Mouse (Mus musculus): ENCODE results near the gene Mark4. TPM values are rescaled to one million over a fixed set of nuclear protein-coding genes. Genes with fewer than 3 reads are reported as not detected.
A peak's percentile ranks its signal among the peaks of the same experiment; 100 is the strongest.

Mark4 gene
- total RNA-seq, 2 experiments from 2014 or later = 2.8 to 5.2 TPM

DNA sequence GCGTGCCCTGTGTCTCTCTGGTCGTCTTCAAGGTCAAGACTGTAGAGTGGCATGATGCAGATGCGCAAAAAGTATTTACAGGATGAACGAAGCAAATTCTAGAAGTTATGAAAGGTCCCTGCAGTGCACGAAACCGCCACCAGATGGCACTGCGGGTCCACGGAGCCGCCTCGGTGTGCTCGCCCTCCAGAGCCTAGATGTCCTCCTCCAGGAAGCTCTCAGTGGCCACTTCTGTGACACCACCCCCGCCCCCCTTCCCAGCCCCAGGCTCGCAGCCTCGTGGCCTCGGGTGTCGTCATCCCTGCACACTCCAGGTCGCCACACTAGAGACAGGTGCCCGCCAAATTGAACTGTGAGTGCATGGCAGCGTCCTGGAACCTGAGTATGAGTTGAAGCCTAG, 53.2 kb downstream of the Mark4 start:
- ATAC-seq (replicated peaks; ENCODE audit: low FRiP score, poor library complexity, severe bottlenecking) = peak; percentile 78

DNA sequence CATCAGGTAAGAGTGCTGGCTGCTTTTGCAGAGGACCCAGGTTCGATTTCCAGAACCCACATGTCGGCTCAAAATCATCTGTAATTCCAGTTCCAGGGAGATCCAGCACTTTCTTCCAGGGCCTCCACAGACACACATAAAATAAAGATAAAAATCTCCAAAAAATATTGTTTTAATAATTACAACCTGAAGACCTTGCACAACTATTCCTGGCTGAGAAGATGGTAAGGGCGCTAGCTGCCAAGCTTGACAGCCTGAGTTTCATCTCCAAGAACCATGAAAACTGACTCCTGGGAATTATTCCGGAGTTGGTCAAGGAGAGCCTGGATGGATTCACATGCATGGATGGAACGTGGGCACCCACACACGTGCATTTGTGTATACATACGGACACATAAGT, 54.1 kb downstream of the Mark4 start, which contains the start of gene Ckm:
TSS of gene Ckm (plus strand) at position 301 of the 400 bp plus-strand sequence.
- no peak for ATAC-seq (replicated peaks; ENCODE audit: low FRiP score, poor library complexity, severe bottlenecking)

DNA sequence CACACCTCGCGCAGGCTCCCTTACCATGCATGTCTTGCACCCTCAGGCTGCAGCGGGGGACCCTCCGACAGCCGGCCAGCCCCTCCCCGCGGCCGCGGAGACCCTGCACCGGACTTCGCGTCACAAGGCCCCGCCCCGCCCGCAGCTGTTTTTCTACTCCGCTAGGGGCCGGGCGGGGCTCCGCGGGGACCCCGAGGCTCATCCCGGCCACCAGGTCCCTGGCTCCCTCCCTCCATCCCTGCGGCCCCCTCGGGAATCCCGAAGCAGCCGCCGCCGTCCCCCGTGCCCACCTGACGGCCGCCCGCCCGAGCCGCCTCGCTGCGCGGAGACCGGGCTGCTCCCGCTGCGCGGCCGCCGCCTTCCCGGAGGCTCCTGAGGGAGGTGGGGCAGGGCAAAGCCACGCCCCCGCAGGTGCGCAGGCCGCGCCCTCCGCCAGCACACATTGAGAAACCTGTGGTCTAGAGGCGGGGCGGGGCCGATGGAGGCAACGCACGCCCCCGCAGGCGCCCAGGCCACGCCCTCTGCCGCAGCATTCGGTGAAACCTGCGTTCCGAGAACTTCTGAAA, 54.8 kb downstream of the Mark4 start, which contains the start of gene Klc3:
TSS of gene Klc3 (minus strand) at position 374 of the 566 bp plus-strand sequence.
- ATAC-seq (replicated peaks; ENCODE audit: low FRiP score, poor library complexity, severe bottlenecking) = no peak

DNA sequence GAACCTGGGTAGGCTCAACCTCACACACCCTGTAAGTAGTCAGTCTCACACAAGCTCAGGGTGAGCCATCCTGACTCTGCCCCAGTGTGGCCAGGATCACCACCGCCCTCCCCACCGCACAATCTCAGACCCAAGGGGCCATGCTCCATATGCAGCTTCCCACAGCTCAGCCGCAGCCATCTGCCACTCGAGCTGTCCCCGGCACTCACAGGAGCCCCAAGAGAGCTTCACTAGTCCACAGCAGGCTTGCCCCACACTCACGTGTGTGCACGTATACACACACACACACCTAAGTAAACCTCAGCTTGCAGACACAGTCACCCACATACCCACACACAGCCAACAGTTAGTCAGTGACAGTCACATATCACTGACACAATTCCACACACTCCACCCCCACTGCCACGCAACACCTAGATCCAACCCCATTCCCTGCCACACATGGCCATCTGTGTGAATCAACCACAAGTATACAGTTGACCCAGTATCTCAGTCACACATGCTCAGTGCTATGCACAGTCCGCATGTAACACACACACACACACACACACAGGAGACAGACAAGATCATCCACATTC, 56.0 kb downstream of the Mark4 start:
- no peak for ATAC-seq (replicated peaks; ENCODE audit: low FRiP score, poor library complexity, severe bottlenecking)

DNA sequence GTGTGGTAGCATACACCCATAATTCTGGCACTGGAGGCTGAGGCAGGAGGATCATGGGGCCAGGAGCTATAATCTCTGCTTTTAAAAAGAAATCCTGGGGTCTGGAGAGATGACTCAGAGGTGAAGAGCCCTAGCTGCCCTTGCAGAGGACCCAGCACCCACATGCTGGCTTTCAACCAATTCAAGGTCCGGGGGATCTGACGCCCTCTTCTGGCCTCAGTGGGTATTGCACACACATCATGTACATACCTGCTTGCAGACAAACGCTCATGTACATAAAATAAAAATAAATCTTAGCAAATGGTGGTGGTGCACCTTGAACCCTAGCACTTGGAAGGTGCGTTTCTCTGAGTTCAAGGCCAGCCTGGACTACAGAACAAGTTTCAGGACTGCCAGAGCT, 57.7 kb downstream of the Mark4 start:
- ATAC-seq (replicated peaks; ENCODE audit: low FRiP score, poor library complexity, severe bottlenecking) = no peak

DNA sequence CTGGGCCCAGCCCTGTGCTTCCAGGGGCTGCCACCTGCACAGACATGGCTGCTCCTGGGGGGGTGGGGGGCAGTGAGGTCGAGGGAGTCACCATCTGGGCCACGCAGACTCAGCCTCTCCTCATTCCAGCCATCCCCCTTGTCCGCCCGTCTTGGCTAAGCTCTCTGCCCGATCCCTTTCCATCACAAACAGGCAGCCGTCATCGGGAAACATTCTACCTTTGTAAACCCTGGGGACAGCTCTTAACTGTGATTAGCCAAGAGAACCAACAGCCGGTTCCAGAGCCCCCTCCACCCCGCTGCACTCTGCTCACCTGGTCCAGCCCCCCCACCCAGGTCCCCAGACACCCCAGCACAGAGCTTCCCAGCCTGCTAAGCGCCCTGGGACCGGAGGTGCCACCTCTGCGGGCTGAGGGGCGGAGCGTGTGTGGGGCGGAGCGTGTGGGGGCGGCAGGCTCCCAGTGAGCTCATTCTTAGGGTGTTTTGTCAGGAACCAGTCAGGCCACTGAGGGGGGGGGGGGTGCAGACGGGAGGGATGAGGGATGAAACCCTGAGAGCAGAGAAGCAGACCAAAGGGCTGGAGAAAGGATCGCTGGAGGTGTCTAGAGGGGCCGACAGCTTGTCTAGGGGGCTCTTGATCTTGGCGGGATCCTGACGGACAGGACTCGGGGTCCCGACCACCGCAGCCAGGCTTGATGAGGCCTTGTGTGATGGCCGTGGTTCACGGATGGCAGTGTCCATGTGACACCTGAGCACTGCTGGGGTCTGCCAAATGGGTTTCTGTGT, 58.9 kb downstream of the Mark4 start:
- ATAC-seq (replicated peaks; ENCODE audit: low FRiP score, poor library complexity, severe bottlenecking) = no peak

DNA sequence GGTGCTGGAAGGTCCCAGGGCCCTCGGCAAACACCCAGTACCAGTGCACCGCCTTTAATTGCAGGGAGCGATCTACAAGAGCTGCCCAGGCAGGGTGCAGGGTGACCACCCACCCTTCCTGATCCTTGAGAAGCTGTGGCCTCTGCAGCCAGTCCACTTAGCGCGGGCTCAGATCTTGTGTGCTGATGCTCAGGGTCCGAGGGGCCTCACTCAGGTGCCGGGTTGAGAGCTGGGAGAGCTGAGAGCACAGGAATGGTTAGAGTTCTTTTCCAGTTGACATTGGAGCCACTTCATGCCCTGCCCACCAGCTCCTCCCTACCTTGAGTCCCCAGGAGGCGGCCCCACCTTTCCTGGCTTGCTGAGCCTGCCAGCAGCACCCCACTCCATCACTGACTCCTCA, 64.1 kb downstream of the Mark4 start:
- no peak for ATAC-seq (replicated peaks; ENCODE audit: low FRiP score, poor library complexity, severe bottlenecking)

DNA sequence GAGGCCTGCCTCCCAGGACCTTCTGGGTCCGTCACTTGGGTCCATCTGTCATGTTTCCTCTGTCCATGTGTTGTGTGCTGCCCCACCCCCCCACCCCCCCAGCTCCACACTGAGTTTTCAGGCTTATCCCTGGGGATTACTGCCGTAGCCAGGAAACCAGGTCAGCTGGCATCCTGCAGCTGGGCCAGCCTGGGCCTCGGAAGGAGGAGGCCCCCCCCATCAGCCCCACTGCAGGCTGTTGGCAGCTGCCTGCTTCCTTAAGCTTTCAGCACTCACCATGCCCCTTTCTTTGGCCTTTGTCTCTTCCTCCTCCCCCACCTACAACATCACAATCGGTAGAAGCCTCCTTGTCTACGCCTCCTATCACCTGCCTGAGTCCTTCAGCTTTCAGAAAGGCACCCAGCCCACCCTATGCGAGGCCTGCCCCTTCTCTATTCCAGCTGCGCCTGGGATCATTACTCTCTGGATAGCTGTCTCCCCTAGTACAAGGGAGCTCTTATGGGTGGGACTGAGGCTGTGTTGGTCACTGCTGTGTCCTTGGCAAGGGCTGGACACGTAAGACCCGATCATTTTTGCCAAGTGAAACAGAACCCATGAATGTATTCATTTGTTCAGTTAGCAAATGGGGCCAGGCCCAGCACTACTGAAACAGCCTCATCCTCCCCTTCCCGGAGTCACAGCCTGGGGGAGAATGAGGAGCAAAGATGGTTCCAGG, 69.8 kb downstream of the Mark4 start:
- ATAC-seq (replicated peaks; ENCODE audit: low FRiP score, poor library complexity, severe bottlenecking) = no peak

DNA sequence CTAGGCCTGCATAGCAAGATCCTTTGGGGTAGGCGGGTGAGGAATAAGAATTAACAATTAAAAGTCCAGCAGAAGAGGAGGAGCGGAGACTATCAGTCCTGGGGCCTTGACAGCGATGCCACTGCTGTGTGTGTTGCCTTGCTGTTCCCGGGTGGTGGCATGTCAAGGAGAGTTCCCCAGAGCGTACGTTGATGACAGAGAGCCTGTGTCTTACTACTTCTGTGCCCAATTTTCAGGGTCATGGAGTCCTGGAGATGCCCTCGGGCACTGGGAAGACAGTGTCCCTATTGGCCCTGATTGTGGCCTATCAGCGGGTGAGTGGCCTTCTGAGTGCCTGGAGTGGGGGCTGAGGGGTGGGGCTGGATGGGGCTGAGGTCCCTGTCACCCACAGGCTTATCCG, 74.9 kb downstream of the Mark4 start:
- no peak for ATAC-seq (replicated peaks; ENCODE audit: low FRiP score, poor library complexity, severe bottlenecking)

DNA sequence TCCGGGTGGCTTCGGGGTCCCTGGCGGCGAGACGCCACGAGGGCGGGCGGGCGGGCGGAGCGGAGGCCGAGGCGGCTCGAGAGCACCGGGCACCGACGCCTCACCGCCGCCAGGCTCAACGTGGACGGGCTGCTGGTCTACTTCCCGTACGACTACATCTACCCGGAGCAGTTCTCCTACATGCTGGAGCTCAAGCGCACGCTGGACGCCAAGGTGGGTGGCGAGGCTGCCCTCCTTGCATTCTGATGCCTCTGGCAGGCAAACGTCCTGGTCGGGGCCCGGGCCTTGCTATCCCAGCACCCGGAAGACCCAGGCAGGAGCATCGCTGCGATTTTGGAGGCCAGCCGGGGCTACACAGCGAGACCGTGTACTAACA, 76.5 kb downstream of the Mark4 start:
- peak; percentile 52 for ATAC-seq (replicated peaks; ENCODE audit: low FRiP score, poor library complexity, severe bottlenecking)

DNA sequence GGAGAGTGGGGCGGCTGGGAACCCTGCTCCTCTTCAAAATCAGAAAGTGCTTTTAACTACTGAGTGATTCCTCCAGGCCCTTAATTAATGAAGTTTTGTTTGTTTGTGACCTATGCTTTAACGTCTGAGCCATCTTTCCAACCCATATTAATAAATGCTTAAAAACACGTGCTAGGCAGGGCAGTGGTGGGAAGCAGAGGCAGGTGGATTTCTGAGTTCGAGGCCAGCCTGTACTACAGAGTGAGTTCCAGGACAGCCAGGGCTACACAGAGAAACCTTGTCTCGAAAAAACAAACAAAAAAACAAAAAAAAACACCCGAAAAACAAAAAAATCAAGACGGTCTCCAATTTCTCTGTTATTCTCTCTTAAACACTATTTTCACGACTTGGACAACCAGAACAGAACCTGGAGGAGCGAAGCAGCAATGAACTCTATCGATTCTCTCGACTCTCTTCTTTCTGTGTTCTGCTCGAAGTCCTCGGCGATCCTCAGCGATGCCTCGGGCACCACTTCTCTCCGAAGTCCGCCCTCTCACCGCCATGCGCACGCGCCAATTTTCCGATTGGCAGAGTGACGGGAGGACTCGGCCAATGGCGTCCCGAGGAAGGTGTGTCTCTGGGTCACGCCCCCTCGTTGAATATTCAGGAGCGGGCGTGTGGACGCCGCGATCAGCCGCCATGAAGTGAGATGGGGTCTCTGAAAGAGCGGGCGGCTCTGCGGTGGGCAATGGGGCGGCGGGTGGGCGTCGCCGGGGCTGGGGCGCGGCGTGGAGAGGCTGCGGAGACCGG, 77.0 kb downstream of the Mark4 start, which contains the start of gene Ercc2:
TSS of gene Ercc2 (plus strand) at position 634 of the 789 bp plus-strand sequence.
- peak; percentile 99 for ATAC-seq (replicated peaks; ENCODE audit: low FRiP score, poor library complexity, severe bottlenecking)

DNA sequence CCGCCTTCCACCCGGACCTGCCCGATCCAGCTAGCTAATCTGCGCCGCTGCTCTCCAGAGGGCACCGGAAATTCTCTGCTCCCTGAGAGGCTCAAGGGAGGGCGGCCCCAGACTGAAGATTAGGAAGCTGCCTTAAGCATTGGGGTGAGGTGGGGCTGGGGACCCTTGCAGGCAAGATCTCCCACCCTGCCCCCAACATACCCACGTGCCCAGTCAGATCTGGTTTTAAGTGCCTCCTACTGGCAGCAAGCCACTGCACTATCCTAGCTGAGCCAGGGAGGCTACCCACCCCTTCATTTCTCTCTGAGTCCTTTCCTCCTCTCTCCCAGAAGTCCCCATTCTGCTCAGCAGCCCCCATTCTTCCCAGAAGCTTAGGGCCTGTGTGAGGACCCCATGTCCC, 80.6 kb downstream of the Mark4 start:
- no peak for ATAC-seq (replicated peaks; ENCODE audit: low FRiP score, poor library complexity, severe bottlenecking)

DNA sequence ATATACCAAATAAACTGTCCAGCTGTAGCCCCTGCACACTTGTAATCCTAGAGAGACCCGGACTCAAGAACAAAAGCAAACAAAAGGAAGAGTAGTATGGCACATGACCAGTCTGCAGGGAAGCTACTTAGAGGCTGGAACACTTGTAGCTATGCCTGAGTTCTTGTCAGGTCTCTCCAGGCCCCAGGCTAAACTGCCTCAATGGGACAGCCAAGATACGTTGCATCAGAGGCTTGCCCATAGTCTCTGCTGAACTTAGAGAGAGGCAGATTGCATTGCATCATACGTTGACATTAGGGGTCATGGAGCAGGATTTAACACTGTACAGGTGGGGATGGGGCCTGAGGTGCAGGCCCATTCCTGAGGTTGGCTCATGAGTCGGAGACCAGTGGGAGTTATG, 82.6 kb downstream of the Mark4 start:
- no peak for ATAC-seq (replicated peaks; ENCODE audit: low FRiP score, poor library complexity, severe bottlenecking)

DNA sequence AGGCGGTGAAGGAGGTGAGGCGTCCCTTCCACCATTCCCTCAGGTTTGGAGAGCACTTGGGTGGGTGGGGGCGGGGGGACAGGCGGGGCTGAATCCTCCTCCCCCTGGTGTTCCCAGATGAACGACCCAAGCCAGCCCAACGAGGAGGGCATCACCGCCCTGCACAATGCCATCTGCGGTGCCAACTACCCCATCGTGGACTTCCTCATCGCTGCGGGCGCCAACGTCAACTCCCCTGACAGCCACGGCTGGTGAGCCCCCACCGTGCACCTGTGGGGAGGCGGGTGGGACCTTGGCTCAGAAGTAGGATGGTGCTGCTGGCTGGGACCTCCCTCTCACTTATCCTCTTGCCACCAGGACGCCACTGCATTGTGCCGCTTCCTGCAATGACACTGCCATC, 83.3 kb downstream of the Mark4 start:
- no peak for ATAC-seq (replicated peaks; ENCODE audit: low FRiP score, poor library complexity, severe bottlenecking)

Other genes starting within 250 kb of the Mark4 start
- gene Gpr4, start 246.3 kb downstream of the Mark4 start, total RNA-seq (2015; ENCODE audit: low replicate concordance) = 0.19 TPM in 1 of 2 replicates, not detected in the other
- gene Gpr4, start 246.3 kb downstream of the Mark4 start, total RNA-seq (2017; ENCODE audit: low replicate concordance) = not detected in 2 replicates
- gene Opa3, start 230.5 kb downstream of the Mark4 start, total RNA-seq (2015; ENCODE audit: low replicate concordance) = 6.5 and 7.7 TPM in 2 replicates
- gene Opa3, start 230.5 kb downstream of the Mark4 start, total RNA-seq (2017; ENCODE audit: low replicate concordance) = 2.1 and 5.6 TPM in 2 replicates
- gene Vasp, start 187.0 kb downstream of the Mark4 start, total RNA-seq (2015; ENCODE audit: low replicate concordance) = 34.6 and 35.9 TPM in 2 replicates
- gene Vasp, start 187.0 kb downstream of the Mark4 start, total RNA-seq (2017; ENCODE audit: low replicate concordance) = 32.5 and 56.6 TPM in 2 replicates
- gene Ppm1n, start 178.8 kb downstream of the Mark4 start, total RNA-seq (2015; ENCODE audit: low replicate concordance) = not detected in 2 replicates
- gene Ppm1n, start 178.8 kb downstream of the Mark4 start, total RNA-seq (2017; ENCODE audit: low replicate concordance) = not detected in 2 replicates
- not detected in 2 replicates for gene Rtn2, start 176.2 kb downstream of the Mark4 start, total RNA-seq (2015; ENCODE audit: low replicate concordance)
- gene Rtn2, start 176.2 kb downstream of the Mark4 start, total RNA-seq (2017; ENCODE audit: low replicate concordance) = not detected in 2 replicates
- gene Fosb, start 148.8 kb downstream of the Mark4 start, total RNA-seq (2015; ENCODE audit: low replicate concordance) = 2.9 and 3.1 TPM in 2 replicates
- gene Fosb, start 148.8 kb downstream of the Mark4 start, total RNA-seq (2017; ENCODE audit: low replicate concordance) = 2.2 and 3.8 TPM in 2 replicates
- gene Ercc1, start 114.0 kb downstream of the Mark4 start, total RNA-seq (2015; ENCODE audit: low replicate concordance) = 8.6 and 8.8 TPM in 2 replicates
- 4.6 and 5.2 TPM in 2 replicates for gene Ercc1, start 114.0 kb downstream of the Mark4 start, total RNA-seq (2017; ENCODE audit: low replicate concordance)
- 1.2 and 1.9 TPM in 2 replicates for gene Cd3eap, start 99.3 kb downstream of the Mark4 start, total RNA-seq (2015; ENCODE audit: low replicate concordance)
- gene Cd3eap, start 99.3 kb downstream of the Mark4 start, total RNA-seq (2017; ENCODE audit: low replicate concordance) = 2.6 and 5.7 TPM in 2 replicates
- gene Ppp1r13l, start 99.1 kb downstream of the Mark4 start, total RNA-seq (2015; ENCODE audit: low replicate concordance) = 0.19 and 3.3 TPM in 2 replicates
- not detected in 2 replicates for gene Ppp1r13l, start 99.1 kb downstream of the Mark4 start, total RNA-seq (2017; ENCODE audit: low replicate concordance)
- gene Ercc2, start 76.8 kb downstream of the Mark4 start, total RNA-seq (2015; ENCODE audit: low replicate concordance) = 1.3 and 2.7 TPM in 2 replicates
- 11.4 and 18.0 TPM in 2 replicates for gene Ercc2, start 76.8 kb downstream of the Mark4 start, total RNA-seq (2017; ENCODE audit: low replicate concordance)
- gene Klc3, start 54.7 kb downstream of the Mark4 start, total RNA-seq (2015; ENCODE audit: low replicate concordance) = not detected in 2 replicates
- gene Klc3, start 54.7 kb downstream of the Mark4 start, total RNA-seq (2017; ENCODE audit: low replicate concordance) = not detected in 2 replicates
- not detected in 2 replicates for gene Ckm, start 54.0 kb downstream of the Mark4 start, total RNA-seq (2015; ENCODE audit: low replicate concordance)
- gene Ckm, start 54.0 kb downstream of the Mark4 start, total RNA-seq (2017; ENCODE audit: low replicate concordance) = not detected in 2 replicates
- not detected in 2 replicates for gene Exoc3l2, start 4.5 kb upstream of the Mark4 start, total RNA-seq (2015; ENCODE audit: low replicate concordance)
- not detected in 2 replicates for gene Exoc3l2, start 4.5 kb upstream of the Mark4 start, total RNA-seq (2017; ENCODE audit: low replicate concordance)
- gene Bloc1s3, start 49.5 kb upstream of the Mark4 start, total RNA-seq (2015; ENCODE audit: low replicate concordance) = 3.5 and 4.2 TPM in 2 replicates
- gene Bloc1s3, start 49.5 kb upstream of the Mark4 start, total RNA-seq (2017; ENCODE audit: low replicate concordance) = 0.84 and 1.5 TPM in 2 replicates
- 17.9 and 18.8 TPM in 2 replicates for gene Trappc6a, start 49.6 kb upstream of the Mark4 start, total RNA-seq (2015; ENCODE audit: low replicate concordance)
- gene Trappc6a, start 49.6 kb upstream of the Mark4 start, total RNA-seq (2017; ENCODE audit: low replicate concordance) = 2.7 and 7.8 TPM in 2 replicates
- not detected in 2 replicates for gene Nkpd1, start 59.0 kb upstream of the Mark4 start, total RNA-seq (2015; ENCODE audit: low replicate concordance)
- not detected in 2 replicates for gene Nkpd1, start 59.0 kb upstream of the Mark4 start, total RNA-seq (2017; ENCODE audit: low replicate concordance)
- gene Ppp1r37, start 104.3 kb upstream of the Mark4 start, total RNA-seq (2015; ENCODE audit: low replicate concordance) = 12.5 and 13.3 TPM in 2 replicates
- 22.9 and 37.9 TPM in 2 replicates for gene Ppp1r37, start 104.3 kb upstream of the Mark4 start, total RNA-seq (2017; ENCODE audit: low replicate concordance)
- gene Zfp296, start 118.5 kb upstream of the Mark4 start, total RNA-seq (2015; ENCODE audit: low replicate concordance) = not detected in 2 replicates
- gene Zfp296, start 118.5 kb upstream of the Mark4 start, total RNA-seq (2017; ENCODE audit: low replicate concordance) = 0.84 TPM in 1 of 2 replicates, not detected in the other
- 32.0 and 46.7 TPM in 2 replicates for gene Gemin7, start 118.8 kb upstream of the Mark4 start, total RNA-seq (2015; ENCODE audit: low replicate concordance)
- gene Gemin7, start 118.8 kb upstream of the Mark4 start, total RNA-seq (2017; ENCODE audit: low replicate concordance) = 10.2 and 13.5 TPM in 2 replicates
- gene Clasrp, start 145.7 kb upstream of the Mark4 start, total RNA-seq (2015; ENCODE audit: low replicate concordance) = 0.96 and 2.3 TPM in 2 replicates
- gene Clasrp, start 145.7 kb upstream of the Mark4 start, total RNA-seq (2017; ENCODE audit: low replicate concordance) = 14.9 and 21.9 TPM in 2 replicates
- gene Relb, start 170.6 kb upstream of the Mark4 start, total RNA-seq (2015; ENCODE audit: low replicate concordance) = 1.5 TPM in 1 of 2 replicates, not detected in the other
- gene Relb, start 170.6 kb upstream of the Mark4 start, total RNA-seq (2017; ENCODE audit: low replicate concordance) = 0.68 and 2.2 TPM in 2 replicates
- gene Clptm1, start 206.2 kb upstream of the Mark4 start, total RNA-seq (2015; ENCODE audit: low replicate concordance) = 10.0 and 23.2 TPM in 2 replicates
- gene Clptm1, start 206.2 kb upstream of the Mark4 start, total RNA-seq (2017; ENCODE audit: low replicate concordance) = 12.0 and 15.7 TPM in 2 replicates
- 10.4 and 16.1 TPM in 2 replicates for gene Apoc2, start 219.1 kb upstream of the Mark4 start, total RNA-seq (2015; ENCODE audit: low replicate concordance)
- 4.7 and 8.3 TPM in 2 replicates for gene Apoc2, start 219.1 kb upstream of the Mark4 start, total RNA-seq (2017; ENCODE audit: low replicate concordance)
- not detected in 2 replicates for gene Gm44805, start 222.6 kb upstream of the Mark4 start, total RNA-seq (2015; ENCODE audit: low replicate concordance)
- not detected in 2 replicates for gene Gm44805, start 222.6 kb upstream of the Mark4 start, total RNA-seq (2017; ENCODE audit: low replicate concordance)
- not detected in 2 replicates for gene Apoc4, start 222.7 kb upstream of the Mark4 start, total RNA-seq (2015; ENCODE audit: low replicate concordance)
- not detected in 2 replicates for gene Apoc4, start 222.7 kb upstream of the Mark4 start, total RNA-seq (2017; ENCODE audit: low replicate concordance)
- gene Apoc1, start 233.8 kb upstream of the Mark4 start, total RNA-seq (2015; ENCODE audit: low replicate concordance) = 5.8 TPM in 1 of 2 replicates, not detected in the other
- gene Apoc1, start 233.8 kb upstream of the Mark4 start, total RNA-seq (2017; ENCODE audit: low replicate concordance) = 3.6 TPM in 1 of 2 replicates, not detected in the other
- 53.0 and 57.3 TPM in 2 replicates for gene Apoe, start 240.4 kb upstream of the Mark4 start, total RNA-seq (2015; ENCODE audit: low replicate concordance)
- 220 and 224 TPM in 2 replicates for gene Apoe, start 240.4 kb upstream of the Mark4 start, total RNA-seq (2017; ENCODE audit: low replicate concordance)